ENCODE assay signal across 12 mouse cellular contexts in the genomic region with DNA sequence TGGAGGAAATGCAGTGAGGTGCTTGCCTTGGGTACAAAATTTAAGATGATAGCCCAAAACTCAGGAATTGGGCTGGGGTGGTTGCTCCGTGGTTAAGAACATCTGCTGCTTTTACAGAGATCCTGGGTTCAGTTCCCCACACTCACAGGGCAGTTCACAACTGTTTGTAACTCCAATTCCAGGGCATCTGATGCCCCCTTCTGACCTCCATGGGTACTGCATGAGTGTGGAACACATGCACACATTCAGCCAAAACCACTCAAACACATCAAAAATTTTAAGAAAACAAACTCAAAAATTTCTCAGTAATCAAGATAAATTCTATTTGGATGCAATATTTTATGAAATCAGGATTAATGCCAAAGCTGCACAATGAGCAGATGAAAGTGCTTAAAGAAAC.
DNase-seq lines count a peak whose midpoint lies in the region; TF ChIP-seq lines count a peak whose summit lies in the region.
"Had no signal": no experiment of that assay in that cellular context is flagged by ENCODE, and none has a peak within 500 bp of the region (broad histone marks: within the 10 kb centered on the region; RNA-seq: fewer than 3 reads in every experiment).

No protein-coding gene starts in this region.

- no peak overlapping the region for H3K4me3 ChIP-seq in layer of hippocampus, adult 2 months
- H3K4me3 ChIP-seq: embryonic facial prominence, embryonic 10.5 days; stomach, embryonic 15.5 days had no signal

- no peak for DNase-seq in layer of hippocampus, adult 2 months (ENCODE audit: low spot score in 2 of 2)
- no peak for DNase-seq in layer of hippocampus, postnatal 10 days (ENCODE audit: low spot score in 2 of 2)
- DNase-seq in thymus, postnatal 14 days, result peak; percentile 5
- no peak for DNase-seq in thymus, postnatal 0 days (ENCODE audit: low spot score)
- peak; percentile 1 for DNase-seq in NIH3T3 (ENCODE audit: low read depth)
- DNase-seq in thymus, postnatal 36 days, result peak; percentile 7
- DNase-seq in adrenal gland, adult 8-10 months, result no peak
- no peak for DNase-seq in right cerebral cortex, postnatal 10 days (ENCODE audit: low spot score in 2 of 2)
- DNase-seq: cerebellum, adult 8-10 months; right cerebral cortex, postnatal 4 days had no signal

- TF ChIP-seq CTCF in layer of hippocampus, adult 2 months (conservative IDR thresholded peaks at IDR 0.05), result peak; percentile 59

- no peak overlapping the region for H3K27ac ChIP-seq in layer of hippocampus, adult 2 months
- H3K27ac ChIP-seq: embryonic facial prominence, embryonic 10.5 days; stomach, embryonic 15.5 days had no signal

Comparison
In these comparisons a context has a peak if more than half of its experiments do, and no peak if none do; other contexts are left out.
1. DNase-seq: peak in thymus, postnatal 14 days (single experiment), NIH3T3 (single experiment) and thymus, postnatal 36 days (2 of 2); none in layer of hippocampus, adult 2 months (0 of 2), layer of hippocampus, postnatal 10 days (0 of 2), thymus, postnatal 0 days (single experiment), adrenal gland, adult 8-10 months (single experiment) and right cerebral cortex, postnatal 10 days (0 of 2).